Mouse (Mus musculus) layer of hippocampus, adult 18-20 months (tissue): ENCODE data around the gene 4933407L21Rik. TPM values are rescaled to one million over a fixed set of nuclear protein-coding genes. Genes with fewer than 3 reads are reported as not detected.

Experiments
- DNase-seq, 2 experiments: peaks; one replicate each; pipeline ENCODE4 v3.0.0; 2022; ENCODE audit warnings: low spot score in 2 of 2
- long read RNA-seq: library from polyadenylated mRNA; stranded (forward); transcript quantifications from one replicate; pipeline ENCODE4 v2.0.0, GENCODE M21; 2021
- total RNA-seq, 2 experiments: library from RNA; stranded (reverse); gene quantifications; 2 replicates each; pipeline ENCODE4 v1.2.3; 2021

The 4933407L21Rik gene
- 1 to 10 TPM; 3.3 to 4.1 TPM for total RNA-seq
- long read RNA-seq, partial matches to known transcripts, result 0 of 1 reads
- long read RNA-seq, other reads (novel, unspliced or antisense), result 1 of 1 reads

GRCm38 (mm10) chr1:85928057-85928687, at the start of gene 4933407L21Rik:
TSS of gene 4933407L21Rik (plus strand) at chr1:85928483.
- peak; percentile 79 to 89 for DNase-seq

- DNase-seq, result no peak
Observed at GRCm38 (mm10) chr1:85882003-85882402, 46.3 kb upstream of the 4933407L21Rik start.

- no peak for DNase-seq
Observed at GRCm38 (mm10) chr1:85887221-85887620, 41.1 kb upstream of the 4933407L21Rik start.

GRCm38 (mm10) chr1:85894231-85894747, 34.0 kb upstream of the 4933407L21Rik start, which contains the start of gene Itm2c:
TSS of gene Itm2c (plus strand) at chr1:85894281.
- DNase-seq, result peak; percentile 89 to 93

GRCm38 (mm10) chr1:85894748-85895360, 33.4 kb upstream of the 4933407L21Rik start:
- no peak for DNase-seq

DNA sequence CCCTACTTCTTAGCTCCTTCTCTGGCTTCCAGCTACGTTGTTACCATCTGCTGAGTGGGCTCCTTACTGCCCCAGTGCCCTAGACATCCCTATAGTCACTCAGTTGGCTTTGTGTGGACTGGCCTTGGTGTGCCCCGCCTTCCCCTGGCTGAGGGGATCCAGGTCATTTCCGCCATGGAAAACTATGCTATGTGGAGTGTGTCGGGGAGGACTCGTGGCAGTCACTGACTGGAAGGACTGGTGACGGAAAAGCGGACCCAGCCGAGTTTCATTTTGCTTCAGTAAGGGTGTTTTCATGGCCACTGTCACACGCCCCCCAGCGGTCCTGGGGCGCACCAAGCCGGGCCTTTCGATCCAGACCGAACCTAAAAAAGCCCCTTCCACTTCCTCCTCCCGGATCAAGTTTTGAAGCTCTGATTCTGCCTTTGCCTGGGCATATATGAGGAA, 32.9 kb upstream of the 4933407L21Rik start:
- DNase-seq, result peak in 1 of 2 experiments; percentile 79

GRCm38 (mm10) chr1:85896110-85896509, 32.2 kb upstream of the 4933407L21Rik start:
- no peak for DNase-seq

DNA sequence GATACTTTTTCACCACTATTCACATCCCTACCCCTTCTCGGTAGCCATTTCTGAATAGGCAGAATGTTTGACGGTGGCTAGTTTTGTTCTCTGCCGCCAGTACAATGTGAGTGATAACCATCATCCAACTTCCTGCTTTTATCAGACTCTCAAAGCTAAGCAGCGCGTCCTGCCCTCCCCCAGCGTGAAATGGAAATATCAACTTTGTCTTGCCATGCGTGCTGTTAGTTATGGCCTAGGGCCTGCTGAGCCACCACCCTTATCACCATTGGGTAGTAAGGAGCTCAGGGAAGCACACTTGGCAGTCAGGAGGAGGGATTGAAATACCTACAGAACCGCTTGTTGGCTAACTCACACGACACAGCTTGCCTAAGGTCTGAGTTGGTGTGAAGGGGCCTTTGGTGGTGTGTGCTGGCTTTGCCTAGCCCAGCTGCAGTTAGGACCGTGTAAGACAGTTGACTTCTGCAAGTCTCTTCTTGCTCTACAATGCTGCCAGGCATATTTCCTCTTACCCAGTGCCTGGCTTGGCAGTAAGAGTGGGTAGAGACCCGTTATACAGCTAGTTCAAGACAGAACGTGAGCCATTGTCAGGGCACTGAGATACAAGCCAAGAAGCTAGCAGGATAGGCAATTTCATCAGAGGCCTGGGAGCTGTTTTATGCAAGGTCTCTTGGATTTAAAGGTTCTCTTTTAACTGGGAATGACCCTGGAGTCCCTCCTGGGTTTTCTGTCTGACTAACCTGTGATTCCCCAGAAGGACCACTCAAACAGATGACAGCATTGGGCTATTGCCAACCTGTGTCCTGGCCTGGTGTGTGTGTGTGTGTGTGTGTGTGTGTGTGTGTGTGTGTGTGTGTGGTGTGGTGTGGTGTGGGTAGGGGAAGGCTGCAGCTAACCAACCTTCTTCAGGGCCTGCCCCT, 31.2 kb upstream of the 4933407L21Rik start:
- DNase-seq, result no peak

GRCm38 (mm10) chr1:85897901-85898760, 30.2 kb upstream of the 4933407L21Rik start:
- no peak for DNase-seq

GRCm38 (mm10) chr1:85898761-85899387, 29.4 kb upstream of the 4933407L21Rik start:
- no peak for DNase-seq

DNA sequence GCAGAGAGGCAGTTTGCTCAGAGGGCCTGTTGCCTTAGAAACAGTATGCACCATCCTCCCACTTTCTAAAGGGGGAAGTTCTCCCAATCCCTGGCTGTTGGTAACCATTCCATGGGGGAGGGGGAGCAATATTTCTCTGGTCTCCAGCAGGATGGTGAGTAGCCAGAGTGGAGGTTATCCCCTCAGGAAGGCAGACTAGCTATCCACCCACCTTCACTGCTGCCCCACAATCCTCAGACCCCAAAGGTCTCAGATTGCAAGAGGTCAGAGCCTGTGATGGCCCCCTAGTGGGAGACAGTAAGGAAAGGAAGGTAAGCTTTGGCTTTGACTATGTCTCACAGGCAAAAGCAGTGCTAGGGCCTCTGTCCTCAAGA, 28.9 kb upstream of the 4933407L21Rik start:
- DNase-seq, result no peak

DNA sequence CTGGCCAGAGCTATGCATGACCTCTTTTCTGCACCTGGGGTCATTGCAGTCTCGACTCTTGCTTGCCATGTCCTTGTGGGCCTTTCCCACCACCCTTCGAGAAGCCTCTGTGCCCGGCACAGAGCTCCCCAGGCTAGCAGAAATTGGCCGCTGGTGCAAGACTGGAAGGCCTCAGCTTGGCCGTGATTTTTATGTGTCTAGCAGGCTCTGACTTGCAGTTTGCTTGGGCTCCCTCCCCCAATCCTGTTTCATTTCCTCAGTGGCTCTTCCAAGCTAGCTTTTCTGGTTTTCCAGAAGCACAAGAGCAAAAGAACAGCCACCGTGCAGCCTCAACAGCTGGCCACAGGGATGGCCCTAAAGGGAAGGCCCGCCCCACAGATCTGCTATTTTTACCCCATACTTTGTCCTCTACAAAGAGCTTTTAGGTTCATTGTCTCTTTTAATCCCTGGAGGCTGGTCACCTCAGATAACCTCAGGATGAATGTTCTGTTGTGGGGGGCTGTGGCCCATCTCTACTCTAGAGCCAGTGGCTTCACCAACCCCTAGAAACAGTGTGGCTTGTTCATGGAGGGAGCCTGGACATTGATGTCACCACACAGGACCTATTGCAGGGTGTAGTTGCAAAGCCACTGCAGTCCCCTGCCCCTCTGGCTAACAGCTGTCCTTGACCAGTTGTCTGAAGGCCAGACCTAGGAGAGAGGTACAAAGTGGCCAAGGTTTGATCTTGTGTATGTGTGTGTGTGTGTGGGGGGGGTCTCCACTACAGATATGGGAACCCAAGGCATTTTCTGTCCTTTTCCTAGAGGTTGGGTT, 27.6 kb upstream of the 4933407L21Rik start:
- DNase-seq, result no peak

DNA sequence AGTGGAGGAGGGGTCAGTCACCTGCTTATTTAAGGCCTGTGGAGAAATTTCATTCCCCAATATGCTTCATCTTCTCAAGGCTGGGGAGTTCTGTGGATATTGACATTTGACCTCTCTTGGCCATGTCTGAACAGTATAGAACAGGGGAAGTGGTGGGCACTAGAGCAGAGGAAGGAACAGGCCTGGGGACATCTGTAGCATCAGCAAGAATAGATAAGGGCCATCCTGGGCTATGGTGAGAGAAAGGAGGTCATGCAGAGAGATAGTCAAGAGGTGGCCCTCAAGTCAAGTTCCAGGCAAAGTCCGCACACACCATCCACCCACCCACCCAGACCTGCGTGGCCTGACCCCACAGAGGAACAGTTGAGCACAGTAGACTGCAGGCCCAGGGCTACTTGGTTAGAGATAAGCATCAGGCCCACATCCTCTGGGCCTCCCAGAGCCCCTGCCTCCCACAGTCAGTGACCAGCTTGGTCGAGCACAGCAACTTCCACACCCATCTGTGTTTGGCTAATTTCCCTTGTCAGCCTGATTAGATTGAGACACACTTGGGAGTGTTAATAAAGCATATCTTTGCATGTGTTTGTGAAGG, 26.7 kb upstream of the 4933407L21Rik start:
- no peak for DNase-seq

DNA sequence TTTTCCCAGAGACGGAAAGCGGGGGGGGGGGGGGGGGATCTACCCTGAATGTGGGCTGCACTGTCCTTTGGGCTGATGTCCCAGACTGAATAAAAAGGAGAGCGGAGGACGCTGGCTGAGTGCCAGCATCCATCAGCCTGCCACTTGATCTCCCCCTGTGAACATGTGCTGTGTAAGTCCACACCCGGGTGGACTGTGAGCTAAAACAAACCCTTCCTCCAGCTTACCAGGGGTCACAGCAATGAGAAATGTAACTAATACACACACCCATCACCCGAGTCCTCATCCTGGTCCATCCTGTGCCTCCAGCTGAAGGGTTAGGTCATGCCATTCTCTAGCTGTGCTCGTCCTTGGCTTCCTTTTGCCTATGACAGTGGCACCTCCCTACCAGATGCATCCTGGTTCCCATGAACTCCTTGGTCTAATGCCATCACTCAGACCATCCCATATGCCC, 26.1 kb upstream of the 4933407L21Rik start:
- no peak for DNase-seq

DNA sequence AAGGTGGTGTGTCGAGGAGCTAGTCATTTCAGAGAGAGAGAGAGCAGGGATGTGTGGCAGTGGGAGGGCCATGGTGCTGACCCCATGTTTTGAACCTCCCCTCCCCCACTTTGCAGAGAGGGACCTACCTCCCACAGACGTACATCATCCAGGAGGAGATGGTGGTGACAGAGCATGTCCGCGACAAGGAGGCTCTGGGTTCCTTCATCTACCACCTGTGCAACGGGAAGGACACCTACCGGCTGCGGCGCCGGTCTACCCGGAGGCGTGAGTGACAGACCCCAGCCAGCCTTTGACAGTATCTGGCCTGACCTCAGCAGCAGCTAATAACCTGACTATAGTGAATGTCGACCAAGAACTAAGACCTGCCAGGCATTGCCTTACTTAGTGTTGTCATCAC, 21.4 kb upstream of the 4933407L21Rik start:
- DNase-seq, result no peak

DNA sequence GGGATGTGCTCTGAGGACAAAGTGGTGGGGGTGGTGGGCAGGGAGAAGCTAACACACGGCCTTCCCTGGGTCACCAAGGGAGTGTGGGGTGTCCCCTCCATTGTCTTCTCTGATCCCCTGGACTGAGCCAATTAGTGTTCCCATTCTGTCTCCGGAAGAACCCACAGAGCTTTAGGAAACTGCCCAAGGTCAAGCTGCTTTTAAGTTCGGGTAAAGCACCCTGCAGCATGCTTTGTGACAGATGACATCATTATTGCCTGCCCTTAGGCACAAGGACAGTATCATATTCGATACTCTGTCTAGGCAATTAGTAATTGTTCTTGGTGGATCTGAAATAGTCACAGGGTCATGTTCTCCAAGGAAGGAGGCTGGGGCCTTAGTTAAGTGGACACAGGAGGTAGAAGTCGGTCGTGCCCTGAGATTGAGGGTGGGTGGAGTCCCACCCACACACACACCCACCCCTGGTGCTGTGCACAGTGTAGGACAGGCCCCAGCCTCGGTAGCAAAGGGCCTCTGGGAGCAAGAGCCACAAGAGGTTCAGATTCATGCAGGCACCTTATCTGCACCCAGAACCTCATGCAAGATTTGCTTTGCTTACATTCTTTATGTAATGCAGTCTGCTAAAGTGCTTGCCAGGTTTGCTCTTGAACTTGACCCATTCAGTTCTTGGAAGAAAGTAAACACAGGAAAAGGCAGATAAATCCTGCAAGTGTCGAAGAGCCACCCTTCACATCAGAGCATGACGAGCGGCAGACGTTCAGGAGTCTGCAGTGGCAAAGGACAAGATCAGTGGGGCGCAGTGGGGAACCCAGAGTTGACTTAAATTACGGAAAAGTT, 19.3 kb upstream of the 4933407L21Rik start:
- no peak for DNase-seq

GRCm38 (mm10) chr1:85913078-85913755, 15.1 kb upstream of the 4933407L21Rik start:
- DNase-seq, result no peak
